Mouse (Mus musculus): ENCODE measurements around the gene Arhgap32.

DNA sequence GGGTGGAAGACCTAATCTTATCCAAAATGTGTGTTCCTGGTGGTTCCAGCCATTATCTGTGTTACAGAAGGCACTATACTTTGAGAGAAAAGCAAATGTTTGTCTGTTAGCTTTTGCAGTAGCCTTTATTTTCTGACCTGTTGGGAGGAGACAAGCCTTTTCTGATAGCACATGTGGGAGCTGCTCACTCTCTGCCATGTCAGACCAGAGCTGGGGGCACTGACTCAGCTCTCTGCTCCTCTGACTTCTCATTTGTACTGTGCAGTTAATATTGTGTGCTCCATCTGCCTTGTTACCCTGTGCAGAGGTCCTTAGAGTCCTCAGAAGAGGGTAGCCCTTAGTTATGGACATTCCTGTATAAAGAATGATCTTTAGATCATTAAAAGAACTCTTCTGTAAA is 2.5 kb downstream of the Arhgap32 start:
- TF ChIP-seq CTCF (IDR thresholded peaks at IDR 0.05; ENCODE audit: low read depth, low read length) = no peak
- TF ChIP-seq POLR2A (IDR thresholded peaks at IDR 0.05; ENCODE audit: insufficient read depth, low read length) = no peak

Data from ES-Bruce4 (cell line).